Mouse (Mus musculus): ENCODE measurements at regions not wholly inside any gene's neighbourhood (a gene's known extent, or its start where the extent isn't known, plus 50 kb on each side); places are given as distances from the start of the nearest gene placed in this dataset.
"Not testable (repeated sequence)": the region's sequence is repeated elsewhere in the genome, so short reads cannot be mapped to it uniquely, and the experiment has no call there.

GRCm38 (mm10) chr4:145774241-145774761, 94.3 kb upstream of the Zfp986 start:
- TF ChIP-seq CTCF (IDR thresholded peaks at IDR 0.05; ENCODE audit: low read depth, low read length): peak; percentile 33; the same call in 1 of the 2 replicates
- not testable (repeated sequence) for TF ChIP-seq POLR2A (IDR thresholded peaks at IDR 0.05; ENCODE audit: extremely low read depth, insufficient read depth, low read length)
